23 mouse cellular contexts compared by ENCODE assay signal in genomic region chr3:158310391-158310790, GRCm38 (mm10).
"Had no signal": no experiment of that assay in that cellular context is flagged by ENCODE, and none has a peak within 500 bp of the region (broad histone marks: within the 10 kb centered on the region; RNA-seq: fewer than 3 reads in every experiment).

No protein-coding gene starts in this region.

- H3K36me3 ChIP-seq: kidney, embryonic 15.5 days; limb, embryonic 10.5 days; limb, embryonic 13.5 days; liver, embryonic 12.5 days; liver, embryonic 15.5 days; lung, embryonic 15.5 days; midbrain, embryonic 12.5 days; neural tube, embryonic 13.5 days had no signal

- H3K27me3 ChIP-seq: kidney, embryonic 15.5 days; limb, embryonic 13.5 days; liver, embryonic 12.5 days; liver, embryonic 15.5 days; lung, embryonic 15.5 days; megakaryocyte, embryonic 14.5 days; midbrain, embryonic 12.5 days; neural tube, embryonic 13.5 days had no signal

- H3K27ac ChIP-seq: kidney, embryonic 15.5 days; limb, embryonic 10.5 days; limb, embryonic 13.5 days; liver, embryonic 12.5 days; liver, embryonic 15.5 days; lung, embryonic 15.5 days; midbrain, embryonic 12.5 days; neural tube, embryonic 13.5 days had no signal

- ATAC-seq: liver, embryonic 12.5 days; midbrain, embryonic 16.5 days had no signal

- H3K4me2 ChIP-seq: kidney, embryonic 15.5 days; limb, embryonic 13.5 days; liver, embryonic 12.5 days; liver, embryonic 15.5 days; lung, embryonic 15.5 days; midbrain, embryonic 12.5 days; neural tube, embryonic 13.5 days had no signal

- DNase-seq: kidney, postnatal 10 days; kidney, postnatal 36 days; layer of hippocampus, adult 9-11 months; liver; lung, adult 18-20 months; lung, postnatal 10 days; lung, postnatal 36 days; retina, postnatal 1 day; right cerebral cortex, postnatal 25 days; spleen, adult 18-20 months; thymus, adult 18-20 months; thymus, postnatal 36 days had no signal

- H3K4me1 ChIP-seq: kidney, embryonic 15.5 days; limb, embryonic 10.5 days; limb, embryonic 13.5 days; liver, embryonic 12.5 days; liver, embryonic 15.5 days; lung, embryonic 15.5 days; megakaryocyte, embryonic 14.5 days; midbrain, embryonic 12.5 days; neural tube, embryonic 13.5 days had no signal

- H3K9me3 ChIP-seq: kidney, embryonic 15.5 days; limb, embryonic 10.5 days; limb, embryonic 13.5 days; liver, embryonic 12.5 days; liver, embryonic 15.5 days; lung, embryonic 15.5 days; megakaryocyte, embryonic 14.5 days; midbrain, embryonic 12.5 days; neural tube, embryonic 13.5 days had no signal

- H3K4me3 ChIP-seq: kidney, embryonic 15.5 days; limb, embryonic 10.5 days; limb, embryonic 13.5 days; liver, embryonic 12.5 days; liver, embryonic 15.5 days; lung, embryonic 15.5 days; megakaryocyte, embryonic 14.5 days; midbrain, embryonic 12.5 days; myocyte; neural tube, embryonic 13.5 days had no signal

- H3K9ac ChIP-seq: kidney, embryonic 15.5 days; limb, embryonic 13.5 days; liver, embryonic 12.5 days; liver, embryonic 15.5 days; lung, embryonic 15.5 days; midbrain, embryonic 12.5 days; neural tube, embryonic 13.5 days had no signal
